Mouse (Mus musculus): Measurements from ENCODE around the gene Sorl1. TPM values are rescaled to one million over a fixed set of nuclear protein-coding genes. Genes with fewer than 3 reads are reported as not detected.
A peak's percentile ranks its signal among the peaks of the same experiment; 100 is the strongest.

Sorl1 gene
- polyA plus RNA-seq, 1 experiment from 2014 or later = 19.8 TPM

DNA sequence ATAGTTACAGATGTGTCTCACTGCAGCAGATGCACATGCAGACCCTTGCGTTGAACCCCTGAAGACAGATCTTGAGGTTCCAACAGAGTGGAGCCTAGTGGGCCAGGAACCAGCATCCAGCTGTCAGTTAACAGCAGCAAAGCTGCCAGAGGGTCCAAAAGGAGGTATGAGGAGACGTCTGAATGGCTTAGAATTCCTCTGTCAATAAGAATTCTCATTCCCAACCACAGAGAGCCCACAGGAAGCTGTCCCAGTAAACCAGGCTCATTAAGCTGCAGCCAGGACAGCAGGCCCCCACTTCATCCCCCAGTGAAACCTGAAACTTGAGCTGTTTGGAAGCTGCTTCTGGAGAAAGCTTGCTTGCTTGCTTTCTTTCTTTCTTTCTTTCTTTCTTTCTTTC, 200.0 kb downstream of the Sorl1 start:
- WGBS = 40% methylated on average over 2 of the region's 2 CpGs
- no peaks in the 10 kb centered on the region for H3K27me3 ChIP-seq (ENCODE audit: insufficient read depth, low read length)
- DNase-seq (peak; percentile 69), ATAC-seq (ENCODE audit: insufficient read depth) (no peak)
- H3K9me3 ChIP-seq (ENCODE audit: low read depth, low read length) = no peaks in the 10 kb centered on the region
- no peak overlapping the region for H3K4me2 ChIP-seq
- H3K36me3 ChIP-seq (ENCODE audit: insufficient read depth) = no peaks in the 10 kb centered on the region
- peak overlapping the region; percentile 48; the same call in 1 of the 2 replicates for H3K27ac ChIP-seq (ENCODE audit: low read depth)
- no peak overlapping the region for H3K4me3 ChIP-seq (ENCODE audit: low read depth, low read length)
- H3K4me1 ChIP-seq (ENCODE audit: insufficient read depth) = no peaks in the 10 kb centered on the region
- TF ChIP-seq CTCF (IDR thresholded peaks at IDR 0.05; ENCODE audit: low read depth) = no peak
- H3K9ac ChIP-seq = no peak overlapping the region

DNA sequence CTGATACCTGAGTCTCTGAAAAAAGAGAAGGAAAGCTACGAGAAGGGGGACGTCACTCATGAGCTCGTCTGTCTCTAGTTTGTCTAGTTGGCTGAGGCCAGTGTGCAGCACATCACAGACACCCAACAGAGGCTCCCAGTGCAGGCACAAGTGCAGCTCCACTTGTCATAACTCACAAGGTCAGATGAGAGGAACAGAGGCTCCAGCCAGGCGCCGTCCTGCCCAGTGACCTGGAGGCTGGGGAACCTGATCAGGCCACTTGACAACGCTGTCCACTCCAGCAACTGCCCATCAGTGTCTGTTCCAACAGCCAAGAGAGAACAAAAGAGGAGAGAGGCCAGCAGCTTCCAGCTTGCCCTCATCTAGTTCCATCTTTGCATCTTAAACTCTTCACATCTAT, 201.7 kb downstream of the Sorl1 start:
- WGBS = 37% methylated on average over 6 of the region's 6 CpGs
- TF ChIP-seq CTCF (IDR thresholded peaks at IDR 0.05; ENCODE audit: low read depth) = no peak
- DNase-seq (no peak), ATAC-seq (ENCODE audit: insufficient read depth) (no peak)
- no peak overlapping the region for H3K4me2 ChIP-seq
- no peaks in the 10 kb centered on the region for H3K4me1 ChIP-seq (ENCODE audit: insufficient read depth)
- H3K27me3 ChIP-seq (ENCODE audit: insufficient read depth, low read length) = no peaks in the 10 kb centered on the region
- no peak overlapping the region for H3K27ac ChIP-seq (ENCODE audit: low read depth)
- no peak overlapping the region for H3K4me3 ChIP-seq (ENCODE audit: low read depth, low read length)
- H3K9me3 ChIP-seq (ENCODE audit: low read depth, low read length) = no peaks in the 10 kb centered on the region
- H3K9ac ChIP-seq = no peak overlapping the region
- H3K36me3 ChIP-seq (ENCODE audit: insufficient read depth) = no peaks in the 10 kb centered on the region

DNA sequence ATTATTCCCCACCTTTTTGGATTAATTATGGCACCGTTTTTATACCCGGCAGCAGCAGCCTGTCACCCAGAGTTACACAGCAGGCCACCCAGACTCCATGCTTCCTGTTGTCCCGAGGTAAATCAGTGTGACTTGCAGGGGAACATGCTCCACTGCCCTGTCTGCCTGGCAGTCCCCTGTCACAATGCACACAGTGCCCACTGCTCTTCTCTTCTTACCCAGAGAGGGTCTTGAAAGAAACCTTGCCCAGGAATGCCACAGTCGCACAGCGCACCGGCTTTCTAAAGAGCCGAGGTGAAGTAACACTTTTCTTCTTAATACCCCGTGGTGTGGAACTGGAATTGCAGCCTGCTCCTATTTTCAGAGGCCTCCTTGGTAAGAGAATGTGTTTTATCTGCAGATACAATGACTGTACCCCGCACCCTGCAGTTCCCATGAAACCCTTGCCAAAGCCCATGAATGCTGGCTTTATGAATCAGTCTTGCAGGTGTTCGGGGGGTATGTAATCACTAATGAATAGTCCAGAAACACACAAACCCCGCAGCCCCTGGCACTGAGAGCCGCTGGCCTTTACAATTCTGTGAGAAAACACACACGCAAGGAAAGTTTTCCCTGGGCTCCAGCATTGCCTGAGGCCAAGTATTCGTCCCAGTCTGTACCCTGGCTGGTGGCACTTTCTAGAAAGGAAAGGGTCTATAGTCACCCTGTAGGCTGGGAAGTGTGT, 205.3 kb downstream of the Sorl1 start:
- H3K4me2 ChIP-seq = no peak overlapping the region
- H3K4me3 ChIP-seq (ENCODE audit: low read depth, low read length) = no peak overlapping the region
- WGBS = 58% methylated on average over 14 of the region's 14 CpGs
- 0 out of 2 replicates have a peak, but pooled peaks have one; percentile 31 for ATAC-seq (ENCODE audit: insufficient read depth)
- no peaks in the 10 kb centered on the region for H3K9me3 ChIP-seq (ENCODE audit: low read depth, low read length)
- H3K27me3 ChIP-seq (ENCODE audit: insufficient read depth, low read length) = no peaks in the 10 kb centered on the region
- no peaks in the 10 kb centered on the region for H3K4me1 ChIP-seq (ENCODE audit: insufficient read depth)
- no peak for TF ChIP-seq CTCF (IDR thresholded peaks at IDR 0.05; ENCODE audit: low read depth)
- peak overlapping the region; percentile 27; the same call in 1 of the 2 replicates for H3K27ac ChIP-seq (ENCODE audit: low read depth)
- no peaks in the 10 kb centered on the region for H3K36me3 ChIP-seq (ENCODE audit: insufficient read depth)
- no peak overlapping the region for H3K9ac ChIP-seq
- no peak for DNase-seq

DNA sequence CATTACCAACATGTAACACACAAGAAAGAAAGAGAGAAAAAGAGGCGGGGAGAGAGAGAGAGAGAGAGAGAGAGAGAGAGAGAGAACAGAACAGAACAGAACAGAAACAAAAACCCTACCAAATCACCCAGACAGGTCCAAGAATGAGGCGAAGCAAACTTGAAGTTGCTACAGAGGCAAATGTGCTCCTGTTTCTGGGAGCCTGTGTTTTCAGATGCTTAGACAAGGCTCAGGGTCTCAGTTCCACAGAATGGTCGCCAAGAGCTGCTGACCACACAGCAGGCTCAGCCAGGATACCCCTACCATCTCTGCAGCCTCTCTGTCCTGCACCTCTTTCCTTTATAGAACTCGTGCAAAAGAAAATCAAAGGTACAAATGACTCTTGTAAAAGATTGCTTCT, 205.9 kb downstream of the Sorl1 start:
- DNase-seq (no peak), ATAC-seq (ENCODE audit: insufficient read depth) (no peak)
- no peak overlapping the region for H3K4me2 ChIP-seq
- H3K27me3 ChIP-seq (ENCODE audit: insufficient read depth, low read length) = no peaks in the 10 kb centered on the region
- no peak for TF ChIP-seq CTCF (IDR thresholded peaks at IDR 0.05; ENCODE audit: low read depth)
- H3K9ac ChIP-seq = no peak overlapping the region
- H3K4me1 ChIP-seq (ENCODE audit: insufficient read depth) = no peaks in the 10 kb centered on the region
- no peaks in the 10 kb centered on the region for H3K9me3 ChIP-seq (ENCODE audit: low read depth, low read length)
- WGBS = 69% methylated on average over 4 of the region's 4 CpGs
- no peak overlapping the region for H3K27ac ChIP-seq (ENCODE audit: low read depth)
- H3K4me3 ChIP-seq (ENCODE audit: low read depth, low read length) = no peak overlapping the region
- no peaks in the 10 kb centered on the region for H3K36me3 ChIP-seq (ENCODE audit: insufficient read depth)

DNA sequence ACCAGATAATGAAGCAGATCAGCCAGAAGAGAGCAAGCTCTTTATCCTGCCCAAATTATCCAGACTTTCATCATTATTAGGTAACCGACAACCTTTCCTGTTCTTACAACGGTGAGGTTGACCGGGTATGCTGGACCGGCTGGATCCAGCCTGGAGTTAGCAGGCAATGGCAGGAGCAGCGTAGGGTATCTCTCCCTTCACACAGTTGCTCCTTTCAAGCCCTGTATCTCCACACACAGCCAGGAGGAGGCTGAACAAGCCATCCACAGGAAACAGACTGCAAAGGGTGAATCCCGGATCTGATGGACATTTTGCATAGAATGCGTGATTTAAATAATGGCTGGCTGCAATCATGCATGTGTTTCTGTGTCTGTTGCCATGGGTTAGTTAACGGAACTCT, 208.5 kb downstream of the Sorl1 start:
- TF ChIP-seq CTCF (IDR thresholded peaks at IDR 0.05; ENCODE audit: low read depth) = no peak
- Histone ChIP-seq H3K9me3 (ENCODE audit: low read depth, low read length) (no peaks in the 10 kb centered on the region), H3K36me3 (ENCODE audit: insufficient read depth) (no peaks in the 10 kb centered on the region), H3K27ac (ENCODE audit: low read depth) (no peak overlapping the region), H3K4me3 (ENCODE audit: low read depth, low read length) (no peak overlapping the region), H3K9ac (no peak overlapping the region), H3K4me1 (ENCODE audit: insufficient read depth) (no peaks in the 10 kb centered on the region), H3K27me3 (ENCODE audit: insufficient read depth, low read length) (no peaks in the 10 kb centered on the region), H3K4me2 (no peak overlapping the region)
- ATAC-seq (ENCODE audit: insufficient read depth) = no peak
- DNase-seq = no peak
- 89% methylated on average over 8 of the region's 8 CpGs for WGBS

Other genes with a start within 250 kb of the Sorl1 start
- 40.0 and 47.8 TPM in 2 replicates for gene Sc5d, start 140.0 kb upstream of the Sorl1 start, polyA plus RNA-seq (2014; fragmentation: Nextera tagmentation; extraction: Ambion mirVana)

All from lung, embryonic 14.5 days (tissue).